10 mouse cellular contexts compared by ENCODE assay signal in the genomic region with DNA sequence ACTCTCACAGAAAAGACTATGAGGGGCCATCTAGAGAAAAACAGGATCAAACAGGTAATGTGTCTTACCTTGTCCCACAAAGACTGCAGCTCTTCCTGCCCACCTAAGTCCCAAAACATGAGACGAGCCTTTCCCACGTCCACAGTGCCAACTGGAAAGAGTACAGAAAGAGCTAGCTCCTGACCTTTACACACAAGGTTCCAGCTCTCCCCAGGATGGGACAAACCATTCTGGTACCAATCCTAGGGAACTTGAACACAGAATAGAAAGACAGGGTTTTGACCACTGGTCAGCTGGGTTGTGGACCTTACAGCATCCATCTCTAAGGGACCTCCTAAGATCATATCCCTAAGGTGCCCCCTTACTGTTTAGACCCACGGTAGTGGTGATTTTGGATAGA. TPM values are rescaled to one million over a fixed set of nuclear protein-coding genes. Genes with fewer than 3 reads are reported as not detected.
A peak's percentile ranks its signal among the peaks of the same experiment; 100 is the strongest.
DNase-seq lines count a peak whose midpoint lies in the region; ATAC-seq and TF ChIP-seq lines count a peak whose summit lies in the region.
"Had no signal": no experiment of that assay in that cellular context is flagged by ENCODE, and none has a peak within 500 bp of the region (broad histone marks: within the 10 kb centered on the region; RNA-seq: fewer than 3 reads in every experiment).

No protein-coding gene starts in this region.

- no peaks in the 10 kb centered on the region for H3K27me3 ChIP-seq in heart, postnatal 0 days (ENCODE audit: control insufficient read depth, insufficient read depth, low read length)
- no peaks in the 10 kb centered on the region for H3K27me3 ChIP-seq in hindbrain, embryonic 14.5 days (ENCODE audit: control insufficient read depth, insufficient read depth, low read length)
- H3K27me3 ChIP-seq in midbrain, embryonic 12.5 days: no peaks in the 10 kb centered on the region

- no peak for DNase-seq in heart, postnatal 0 days (ENCODE audit: low spot score)
- DNase-seq in heart, postnatal 4 days: no peak
- no peak for DNase-seq in hindbrain, embryonic 14.5 days (ENCODE audit: low spot score)
- no peak for DNase-seq in B cell, adult 2 months
- DNase-seq in Muller cell, postnatal 12 days (ENCODE audit: inconsistent ontology term): no peak
- no peak for DNase-seq in lung, postnatal 10 days
- DNase-seq: cerebellum, adult 8-10 months; kidney, adult 9 months had no signal

- ATAC-seq in heart, postnatal 0 days (ENCODE audit: insufficient read depth, low read depth): no peak
- ATAC-seq in hindbrain, embryonic 14.5 days (ENCODE audit: low FRiP score): no peak
- ATAC-seq in midbrain, embryonic 12.5 days (ENCODE audit: low FRiP score, low read depth): no peak

- TF ChIP-seq POLR2A in bone marrow macrophage, adult 2 months (IDR thresholded peaks at IDR 0.05; ENCODE audit: borderline replicate concordance, low read depth, low read length): no peak

- peak overlapping the region; percentile 92 for H3K4me2 ChIP-seq in heart, postnatal 0 days (ENCODE audit: low read depth, low read length)
- peak overlapping the region; percentile 94 for H3K4me2 ChIP-seq in hindbrain, embryonic 14.5 days (replicated peaks)
- H3K4me2 ChIP-seq in midbrain, embryonic 12.5 days (replicated peaks): peak overlapping the region; percentile 99

- peak overlapping the region; percentile 77; the same call in 1 of the 2 replicates for H3K4me3 ChIP-seq in heart, postnatal 0 days (ENCODE audit: low read depth, low read length)
- peak overlapping the region; percentile 95 for H3K4me3 ChIP-seq in bone marrow macrophage, adult 2 months (ENCODE audit: insufficient read depth, low read length)
- H3K4me3 ChIP-seq in hindbrain, embryonic 14.5 days (replicated peaks; ENCODE audit: low read length): peak overlapping the region; percentile 90
- peak overlapping the region; percentile 75 for H3K4me3 ChIP-seq in midbrain, embryonic 12.5 days

- no peak for TF ChIP-seq EP300 in heart, postnatal 0 days (IDR thresholded peaks at IDR 0.05; ENCODE audit: low read depth)

- H3K9me3 ChIP-seq in heart, postnatal 0 days (replicated peaks; ENCODE audit: control insufficient read depth, low read length): no peaks in the 10 kb centered on the region
- no peaks in the 10 kb centered on the region for H3K9me3 ChIP-seq in hindbrain, embryonic 14.5 days (ENCODE audit: control insufficient read depth, low read length)
- no peaks in the 10 kb centered on the region for H3K9me3 ChIP-seq in midbrain, embryonic 12.5 days

- H3K27ac ChIP-seq in heart, postnatal 0 days (ENCODE audit: low read depth): no peak overlapping the region
- H3K27ac ChIP-seq in bone marrow macrophage, adult 2 months (ENCODE audit: insufficient read depth, low read depth, low read length): no peak overlapping the region
- H3K27ac ChIP-seq in hindbrain, embryonic 14.5 days: no peak overlapping the region
- no peak overlapping the region for H3K27ac ChIP-seq in midbrain, embryonic 12.5 days (replicated peaks)

- H3K9ac ChIP-seq in heart, postnatal 0 days (replicated peaks; ENCODE audit: low read depth, low read length): no peak overlapping the region; the same call in 1 of the 2 replicates
- H3K9ac ChIP-seq in hindbrain, embryonic 14.5 days: peak overlapping the region; percentile 94
- H3K9ac ChIP-seq in midbrain, embryonic 12.5 days (replicated peaks): peak overlapping the region; percentile 94

- H3K36me3 ChIP-seq in heart, postnatal 0 days (replicated peaks; ENCODE audit: control insufficient read depth, insufficient read depth, low read length): peaks cover 45% of the 10 kb centered on the region
- H3K36me3 ChIP-seq in hindbrain, embryonic 14.5 days (replicated peaks; ENCODE audit: control insufficient read depth, insufficient read depth): peaks cover 42% of the 10 kb centered on the region
- peaks cover 49% of the 10 kb centered on the region for H3K36me3 ChIP-seq in midbrain, embryonic 12.5 days

- no peak for TF ChIP-seq CTCF in heart, postnatal 0 days (IDR thresholded peaks at IDR 0.05; ENCODE audit: low read depth)
- TF ChIP-seq CTCF in bone marrow macrophage, adult 2 months (IDR thresholded peaks at IDR 0.05; ENCODE audit: low read depth, low read length): no peak

- H3K4me1 ChIP-seq in heart, postnatal 0 days (ENCODE audit: control insufficient read depth, insufficient read depth): peaks cover 25% of the 10 kb centered on the region
- H3K4me1 ChIP-seq in bone marrow macrophage, adult 2 months (ENCODE audit: control insufficient read depth, insufficient read depth, low read length): peaks cover 14% of the 10 kb centered on the region
- peaks cover 35% of the 10 kb centered on the region for H3K4me1 ChIP-seq in hindbrain, embryonic 14.5 days (replicated peaks; ENCODE audit: control insufficient read depth, insufficient read depth, low read length)
- H3K4me1 ChIP-seq in midbrain, embryonic 12.5 days: peaks cover 32% of the 10 kb centered on the region

- 78% methylated on average over 3 of the region's 3 CpGs for WGBS in heart, postnatal 0 days
- WGBS in hindbrain, embryonic 14.5 days: 79% methylated on average over 3 of the region's 3 CpGs
- WGBS in midbrain, embryonic 12.5 days: 82% methylated on average over 3 of the region's 3 CpGs

RNA-seq across cellular contexts. Expression of a gene that starts 0.8 kb away (rescaled TPM):
- 26.0 and 38.4 TPM in 2 replicates for total RNA-seq in heart, postnatal 0 days (2014; rRNA removed; ENCODE audit: low replicate concordance)
- polyA plus RNA-seq in heart, postnatal 0 days (2015; fragmentation: Nextera tagmentation; extraction: Ambion mirVana): 18.7 and 19.2 TPM in 2 replicates
- total RNA-seq in heart, postnatal 4 days (2021): 10 to 100 TPM; 20.7 to 22.8 TPM
- 18.7 and 22.5 TPM in 2 replicates for polyA plus RNA-seq in bone marrow macrophage, adult 2 months (2012; ENCODE audit: insufficient read depth, insufficient read length, missing spikeins)
- 66.7 and 67.6 TPM in 2 replicates for polyA plus RNA-seq in hindbrain, embryonic 14.5 days (2014; fragmentation: Nextera tagmentation; extraction: Ambion mirVana)
- 69.4 and 75.0 TPM in 2 replicates for polyA plus RNA-seq in midbrain, embryonic 12.5 days (2016; fragmentation: Nextera tagmentation; extraction: Ambion mirVana)

RNA-seq across cellular contexts. Expression of a gene that starts 1.3 kb away (rescaled TPM):
- total RNA-seq in heart, postnatal 0 days (2014; rRNA removed; ENCODE audit: low replicate concordance): 11.4 and 17.9 TPM in 2 replicates
- 54.8 and 59.4 TPM in 2 replicates for polyA plus RNA-seq in heart, postnatal 0 days (2015; fragmentation: Nextera tagmentation; extraction: Ambion mirVana)
- total RNA-seq in heart, postnatal 4 days (2021): 10 to 100 TPM; 39.6 to 41.0 TPM
- 41.3 and 47.7 TPM in 2 replicates for polyA plus RNA-seq in bone marrow macrophage, adult 2 months (2012; ENCODE audit: insufficient read depth, insufficient read length, missing spikeins)
- 62.3 and 63.3 TPM in 2 replicates for polyA plus RNA-seq in hindbrain, embryonic 14.5 days (2014; fragmentation: Nextera tagmentation; extraction: Ambion mirVana)
- polyA plus RNA-seq in midbrain, embryonic 12.5 days (2016; fragmentation: Nextera tagmentation; extraction: Ambion mirVana): 84.0 and 84.2 TPM in 2 replicates

RNA-seq across cellular contexts. Expression of a gene that starts 15.9 kb away (rescaled TPM):
- 11.1 and 21.1 TPM in 2 replicates for total RNA-seq in heart, postnatal 0 days (2014; rRNA removed; ENCODE audit: low replicate concordance)
- polyA plus RNA-seq in heart, postnatal 0 days (2015; fragmentation: Nextera tagmentation; extraction: Ambion mirVana): 5.9 and 7.6 TPM in 2 replicates
- 1 to 10 TPM; 8.8 to 8.9 TPM for total RNA-seq in heart, postnatal 4 days (2021)
- polyA plus RNA-seq in bone marrow macrophage, adult 2 months (2012; ENCODE audit: insufficient read depth, insufficient read length, missing spikeins): 10.9 and 15.7 TPM in 2 replicates
- polyA plus RNA-seq in hindbrain, embryonic 14.5 days (2014; fragmentation: Nextera tagmentation; extraction: Ambion mirVana): 39.7 and 47.4 TPM in 2 replicates
- polyA plus RNA-seq in midbrain, embryonic 12.5 days (2016; fragmentation: Nextera tagmentation; extraction: Ambion mirVana): 36.2 and 40.3 TPM in 2 replicates

RNA-seq across cellular contexts. Expression of a gene that starts 44.4 kb away (rescaled TPM):
- total RNA-seq in heart, postnatal 0 days (2014; rRNA removed; ENCODE audit: low replicate concordance): 27.4 and 53.1 TPM in 2 replicates
- 7.6 and 10.0 TPM in 2 replicates for polyA plus RNA-seq in heart, postnatal 0 days (2015; fragmentation: Nextera tagmentation; extraction: Ambion mirVana)
- 10 to 100 TPM; 42.9 to 46.9 TPM for total RNA-seq in heart, postnatal 4 days (2021)
- 17.1 and 27.3 TPM in 2 replicates for polyA plus RNA-seq in bone marrow macrophage, adult 2 months (2012; ENCODE audit: insufficient read depth, insufficient read length, missing spikeins)
- polyA plus RNA-seq in hindbrain, embryonic 14.5 days (2014; fragmentation: Nextera tagmentation; extraction: Ambion mirVana): 39.9 and 40.8 TPM in 2 replicates
- polyA plus RNA-seq in midbrain, embryonic 12.5 days (2016; fragmentation: Nextera tagmentation; extraction: Ambion mirVana): 54.2 and 55.3 TPM in 2 replicates

RNA-seq across cellular contexts. Expression of a gene that starts 49.6 kb away (rescaled TPM):
- 0.31 and 2.0 TPM in 2 replicates for total RNA-seq in heart, postnatal 0 days (2014; rRNA removed; ENCODE audit: low replicate concordance)
- polyA plus RNA-seq in heart, postnatal 0 days (2015; fragmentation: Nextera tagmentation; extraction: Ambion mirVana): 0.16 and 0.78 TPM in 2 replicates
- under 1 TPM; 0.24 to 0.47 TPM for total RNA-seq in heart, postnatal 4 days (2021)
- not detected in 2 replicates for polyA plus RNA-seq in bone marrow macrophage, adult 2 months (2012; ENCODE audit: insufficient read depth, insufficient read length, missing spikeins)
- 1,468 and 1,594 TPM in 2 replicates for polyA plus RNA-seq in hindbrain, embryonic 14.5 days (2014; fragmentation: Nextera tagmentation; extraction: Ambion mirVana)
- 443 and 455 TPM in 2 replicates for polyA plus RNA-seq in midbrain, embryonic 12.5 days (2016; fragmentation: Nextera tagmentation; extraction: Ambion mirVana)
